Mouse (Mus musculus) heart, embryonic 15.5 days (tissue): Measurements from ENCODE around the gene Eid2. TPM values are rescaled to one million over a fixed set of nuclear protein-coding genes. Genes with fewer than 3 reads are reported as not detected.

ENCODE experiments used
- ATAC-seq: fragments of 200-750 bp; cut with Nextera tagmentation; replicated peaks from 2 replicates; pipeline ENCODE4 v1.8.0; 2017; ENCODE audit warnings: low read depth, moderate TSS enrichment; ENCODE audit not compliant: insufficient number of reproducible peaks, insufficient read depth, low FRiP score
- H3K27ac ChIP-seq: fragments of 300-500 bp; sonication (generic); 2 replicates; pipeline ENCODE4 v1.5.1; 2015; ENCODE audit warnings: mild to moderate bottlenecking, inconsistent platforms
- H3K27me3 ChIP-seq: fragments of 300-500 bp; sonication (generic); 2 replicates; pipeline ENCODE4 v1.6.1; 2015; ENCODE audit warnings: inconsistent platforms
- H3K36me3 ChIP-seq: fragments of 300-500 bp; sonication (generic); 2 replicates; pipeline ENCODE4 v1.6.1; 2015; ENCODE audit warnings: mild to moderate bottlenecking, inconsistent platforms
- H3K4me1 ChIP-seq: fragments of 300-500 bp; sonication (generic); replicated peaks from 2 replicates; pipeline ENCODE4 v1.6.1; 2015; ENCODE audit warnings: inconsistent platforms
- H3K4me2 ChIP-seq: fragments of 300-500 bp; sonication (generic); 2 replicates; pipeline ENCODE4 v1.6.1; 2015; ENCODE audit warnings: inconsistent platforms, mild to moderate bottlenecking, moderate library complexity
- H3K4me3 ChIP-seq: fragments of 300-500 bp; sonication (generic); 2 replicates; pipeline ENCODE4 v1.5.1; 2015; ENCODE audit warnings: mild to moderate bottlenecking, inconsistent platforms
- H3K9ac ChIP-seq: fragments of 300-500 bp; sonication (generic); 2 replicates; pipeline ENCODE4 v1.6.1; 2015; ENCODE audit warnings: mild to moderate bottlenecking, inconsistent platforms
- H3K9me3 ChIP-seq: fragments of 300-500 bp; sonication (generic); replicated peaks from 2 replicates; pipeline ENCODE4 v1.6.1; 2016; ENCODE audit warnings: inconsistent platforms
- WGBS: fragments of 180-500 bp; shearing (Covaris S2); methylation state at CpG from one replicate; pipeline ENCODE4 v1.1.7; 2015; ENCODE audit warnings: mixed read lengths; 5-methylcytosine and 5-hydroxymethylcytosine counted together
- polyA plus RNA-seq: library from polyadenylated mRNA; unstranded; fragments of >200 nt; fragmentation: Nextera tagmentation; extraction: Ambion mirVana; gene quantifications from 2 replicates; pipeline ENCODE4 v1.2.1, GENCODE M21; 2015

Eid2 gene
- polyA plus RNA-seq, 1 experiment from 2014 or later: 5.2 TPM

DNA sequence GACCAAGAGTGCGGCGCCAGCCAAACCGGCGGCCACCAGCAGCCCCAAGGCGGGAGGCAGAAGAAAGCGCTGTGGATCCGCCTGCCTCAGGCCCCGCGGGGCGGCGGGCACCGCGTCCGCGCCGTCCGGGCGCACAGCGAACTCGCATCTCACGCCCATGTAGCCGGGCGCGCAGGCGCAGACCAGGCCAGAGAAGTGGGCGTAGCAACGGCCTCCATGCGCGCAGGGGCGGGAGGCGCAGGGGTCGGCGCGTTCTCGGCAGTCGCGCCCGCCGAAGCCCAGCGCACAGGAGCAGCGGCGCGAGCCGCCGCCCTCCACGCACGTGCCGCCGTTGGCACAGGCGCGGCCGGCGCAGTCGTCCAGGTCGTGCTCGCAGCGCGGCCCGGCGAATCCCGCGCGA is 26.8 kb downstream of the Eid2 start:
- Histone ChIP-seq H3K4me2 (peak overlapping the region; percentile 89), H3K9me3 (no peaks in the 10 kb centered on the region), H3K4me1 (peaks cover 19% of the 10 kb centered on the region), H3K4me3 (peak overlapping the region; percentile 57), H3K9ac (peak overlapping the region; percentile 46), H3K27ac (no peak overlapping the region), H3K27me3 (peaks cover 99% of the 10 kb centered on the region), H3K36me3 (no peaks in the 10 kb centered on the region)
- WGBS: 6% methylated on average over 58 of the region's 63 CpGs
- peak; percentile 49; the same call in 1 of the 2 replicates for ATAC-seq

DNA sequence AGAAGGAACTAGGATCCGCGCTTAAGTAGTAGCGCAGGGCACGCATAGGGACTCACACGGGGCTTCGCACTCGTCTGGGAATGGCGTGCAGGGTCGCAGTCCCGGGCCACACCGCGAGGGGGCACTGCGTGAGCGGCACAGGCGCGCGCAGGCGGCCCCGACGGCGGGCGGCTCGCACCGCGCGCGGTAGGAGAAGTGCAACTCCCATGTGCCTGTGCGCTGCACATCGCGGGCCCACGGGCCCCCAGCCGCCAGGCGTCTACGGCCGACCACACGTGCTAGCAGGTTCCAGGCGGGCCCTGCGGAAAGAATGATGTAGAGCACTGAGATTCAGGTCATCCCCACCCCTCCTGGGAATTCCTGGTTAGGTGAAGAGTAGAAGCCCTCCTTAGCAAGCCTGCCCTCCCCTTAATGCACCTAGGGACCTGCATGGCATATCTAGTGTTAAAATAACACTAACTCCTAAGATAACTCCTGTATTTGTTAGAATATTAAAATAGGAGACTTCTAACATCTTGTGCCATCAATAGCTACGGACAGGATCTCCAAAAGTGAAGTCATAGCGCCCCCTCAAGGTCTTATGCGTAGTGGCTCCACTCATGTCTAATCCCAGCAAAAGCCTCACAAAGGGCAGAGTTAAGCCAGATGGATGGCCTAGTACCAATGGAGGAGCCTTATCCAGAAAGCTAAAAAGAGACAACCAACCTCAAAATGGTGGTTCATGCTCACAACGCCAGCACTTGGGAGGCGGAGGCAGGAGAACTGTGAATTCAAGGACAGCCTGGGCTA is 31.4 kb downstream of the Eid2 start:
- H3K36me3 ChIP-seq: no peaks in the 10 kb centered on the region
- H3K9me3 ChIP-seq: no peaks in the 10 kb centered on the region
- H3K4me3 ChIP-seq: 0 out of 2 replicates have a peak overlapping the region, but pooled peaks have one; percentile 14
- ATAC-seq: no peak
- 34% methylated on average over 43 of the region's 43 CpGs for WGBS
- H3K27ac ChIP-seq: no peak overlapping the region
- peaks cover 92% of the 10 kb centered on the region for H3K27me3 ChIP-seq
- peaks cover 20% of the 10 kb centered on the region for H3K4me1 ChIP-seq
- H3K9ac ChIP-seq: no peak overlapping the region
- H3K4me2 ChIP-seq: peak overlapping the region; percentile 19; the same call in 1 of the 2 replicates

DNA sequence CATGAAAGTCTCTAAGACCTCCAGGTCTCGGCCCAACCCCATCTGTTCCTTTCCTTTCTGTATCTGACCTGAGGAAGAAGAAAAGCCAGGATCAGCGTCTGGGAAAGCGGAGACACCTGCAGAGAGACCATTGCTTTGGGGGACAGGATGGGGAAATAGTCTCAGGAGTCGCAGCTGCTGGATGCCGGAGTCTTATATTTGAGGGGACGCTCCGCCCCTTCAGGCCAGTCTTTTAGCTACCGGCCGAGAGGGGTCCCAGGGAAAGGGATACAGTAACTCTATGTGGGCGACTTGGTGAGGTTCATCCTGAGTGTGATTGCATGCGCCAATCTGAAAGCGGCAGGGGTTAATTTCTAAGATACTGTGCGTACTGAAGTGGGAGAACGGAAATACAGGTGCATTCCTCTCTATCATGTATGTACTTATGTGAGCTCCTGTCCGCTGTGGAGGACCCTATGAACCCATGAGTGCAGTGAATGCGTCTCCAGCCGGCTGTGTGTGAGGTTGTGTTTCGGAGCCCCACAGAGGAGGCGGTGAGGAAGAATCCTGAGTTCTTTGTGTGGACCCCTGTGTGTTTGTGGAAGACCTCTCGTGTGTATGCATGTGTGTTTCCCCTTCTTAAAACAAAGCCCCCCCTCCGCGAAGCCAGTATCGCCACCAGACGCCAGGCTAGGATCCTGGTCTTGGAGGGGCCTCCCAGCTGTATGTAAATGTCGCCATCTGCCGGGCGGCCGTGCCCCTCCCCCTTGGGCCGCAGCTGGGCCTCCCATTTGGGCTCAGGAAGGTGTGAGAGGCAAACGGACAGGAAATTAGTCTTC is 34.1 kb downstream of the Eid2 start, which contains the start of gene Dll3:
Gene Dll3, minus strand, starts transcription at position 623 of the 818 bp plus-strand sequence.
- no peaks in the 10 kb centered on the region for H3K9me3 ChIP-seq
- 3% methylated on average over 30 of the region's 30 CpGs for WGBS
- ATAC-seq: 0 out of 2 replicates have a peak, but pooled peaks have one; percentile 51
- no peak within 1 kb of the TSS for H3K27ac ChIP-seq
- H3K36me3 ChIP-seq: peaks cover 22% of the 10 kb centered on the region
- H3K9ac ChIP-seq: peak within 1 kb of the TSS; percentile 35
- H3K4me1 ChIP-seq: peaks cover 13% of the 10 kb centered on the region; the same call in 1 of the 2 replicates
- peak within 1 kb of the TSS; percentile 65 for H3K4me2 ChIP-seq
- peak within 1 kb of the TSS; percentile 41 for H3K4me3 ChIP-seq
- H3K27me3 ChIP-seq: peaks cover 65% of the 10 kb centered on the region

DNA sequence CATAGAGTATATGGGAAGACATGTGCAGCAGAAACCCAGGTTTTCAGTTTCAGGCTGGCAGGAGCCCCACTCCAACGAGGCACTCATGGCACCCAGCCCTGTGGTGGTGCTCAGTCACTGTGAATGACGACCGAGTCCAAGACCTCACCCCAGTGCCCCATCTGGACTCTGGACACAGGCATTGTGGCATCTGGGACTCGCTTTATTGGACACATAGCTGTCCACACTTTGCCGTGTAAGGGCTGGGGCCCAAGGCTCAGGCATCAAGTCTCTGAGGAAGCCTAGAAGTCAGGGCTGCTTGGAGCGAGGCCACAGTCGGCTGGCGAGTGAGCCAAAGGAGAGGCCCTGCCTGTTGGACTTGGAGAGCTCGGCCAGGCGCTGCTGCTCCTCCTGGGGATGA is 38.0 kb downstream of the Eid2 start:
- Histone ChIP-seq H3K4me1 (peaks cover 17% of the 10 kb centered on the region), H3K36me3 (peaks cover 54% of the 10 kb centered on the region), H3K9ac (no peak overlapping the region), H3K4me3 (no peak overlapping the region), H3K4me2 (no peak overlapping the region), H3K27me3 (peaks cover 27% of the 10 kb centered on the region), H3K9me3 (no peaks in the 10 kb centered on the region), H3K27ac (no peak overlapping the region)
- no peak for ATAC-seq
- 88% methylated on average over 10 of the region's 10 CpGs for WGBS

DNA sequence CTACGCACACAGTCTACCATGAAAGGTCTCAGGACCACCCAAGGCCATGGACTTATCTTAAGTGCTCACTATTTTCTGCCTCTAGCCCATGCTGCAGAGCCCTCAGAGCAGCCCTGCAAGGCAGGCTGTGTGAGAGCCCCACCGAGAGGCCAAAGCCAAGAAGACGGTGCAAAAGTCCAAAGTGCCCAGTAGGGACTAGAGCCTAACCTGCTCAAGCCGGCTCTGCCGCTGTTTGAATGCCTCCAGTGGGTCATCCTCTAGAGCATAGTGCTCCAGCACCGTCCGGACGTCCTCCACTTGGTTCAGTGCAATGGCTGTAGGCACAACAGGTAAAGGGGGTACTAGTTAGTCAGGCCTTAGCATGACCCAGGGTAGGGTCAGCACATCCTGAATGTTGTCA is 38.5 kb downstream of the Eid2 start:
- no peaks in the 10 kb centered on the region for H3K9me3 ChIP-seq
- H3K36me3 ChIP-seq: peaks cover 54% of the 10 kb centered on the region

DNA sequence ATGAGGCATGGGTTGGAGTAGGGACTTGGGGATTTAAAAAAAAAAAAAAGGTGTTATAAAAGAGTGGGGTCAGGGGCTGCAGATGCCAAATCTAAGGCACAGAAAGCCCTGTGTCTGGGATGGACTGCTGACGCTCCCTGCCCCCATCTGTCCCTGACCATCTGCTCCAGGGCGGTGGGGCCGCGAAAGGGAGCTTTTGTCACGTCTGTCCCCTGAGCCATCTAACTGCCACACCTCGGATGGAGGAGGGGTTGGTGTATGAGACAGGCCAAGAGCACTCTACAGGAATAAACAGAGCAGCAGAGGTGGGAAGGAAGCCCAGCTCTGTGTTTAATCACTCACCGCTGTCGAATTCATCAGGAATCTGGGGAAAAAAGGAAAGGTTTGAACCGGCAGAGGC is 42.1 kb downstream of the Eid2 start:
- H3K4me3 ChIP-seq: no peak overlapping the region
- no peak for ATAC-seq
- peaks cover 61% of the 10 kb centered on the region for H3K36me3 ChIP-seq
- H3K9me3 ChIP-seq: no peaks in the 10 kb centered on the region
- peaks cover 17% of the 10 kb centered on the region for H3K4me1 ChIP-seq
- no peak overlapping the region for H3K9ac ChIP-seq
- no peak overlapping the region for H3K4me2 ChIP-seq
- H3K27ac ChIP-seq: no peak overlapping the region
- WGBS: 65% methylated on average over 9 of the region's 9 CpGs
- H3K27me3 ChIP-seq: no peaks in the 10 kb centered on the region

More for the DNA sequence above, 38.5 kb downstream of the Eid2 start:
- Histone ChIP-seq H3K27me3 (peaks cover 21% of the 10 kb centered on the region), H3K4me1 (peaks cover 22% of the 10 kb centered on the region), H3K4me2 (no peak overlapping the region), H3K4me3 (no peak overlapping the region), H3K9ac (no peak overlapping the region), H3K27ac (no peak overlapping the region)
- whole genome bisulfite sequencing: 90% methylated on average over 8 of the region's 8 CpGs
- ATAC-seq: no peak

DNA sequence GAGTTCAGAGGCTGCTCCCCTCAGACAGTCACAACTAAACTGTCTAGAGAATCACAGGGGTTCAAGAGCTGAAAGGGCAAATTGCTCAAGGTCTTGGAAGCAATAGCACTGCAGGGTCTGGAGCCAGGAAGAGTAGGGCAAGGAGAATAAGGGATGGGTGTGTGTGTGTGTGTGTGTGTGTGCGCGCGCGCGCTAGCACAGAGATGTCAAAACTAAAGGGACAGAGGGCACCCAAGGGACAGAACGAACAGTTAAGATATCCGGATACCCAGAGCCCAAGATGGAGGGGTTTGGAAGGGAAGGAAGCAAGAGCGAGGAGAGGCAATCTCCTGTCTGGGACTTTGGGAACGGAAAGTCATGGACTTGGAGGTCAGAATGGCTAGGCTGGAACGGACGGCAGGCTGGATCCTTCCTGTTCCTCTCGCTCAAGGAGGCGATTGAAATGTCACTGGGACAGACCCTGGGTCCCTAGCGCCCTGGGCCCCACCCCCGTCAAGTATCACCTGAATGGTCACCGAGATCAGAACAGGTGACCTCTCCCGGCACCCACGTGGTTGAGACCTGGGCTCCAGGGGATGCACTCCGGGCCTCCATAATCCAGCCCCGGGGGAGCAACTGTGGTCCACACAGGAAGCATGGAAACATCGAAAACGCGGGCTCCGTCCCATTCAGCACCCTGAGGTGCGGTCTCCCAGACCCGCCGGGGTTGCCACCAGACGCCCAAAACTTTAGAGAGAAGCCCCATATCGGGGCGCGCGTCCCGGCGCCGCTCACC is 43.7 kb downstream of the Eid2 start:
- peak overlapping the region; percentile 94 for H3K9ac ChIP-seq
- H3K27me3 ChIP-seq: no peaks in the 10 kb centered on the region
- peaks cover 61% of the 10 kb centered on the region for H3K36me3 ChIP-seq
- 3% methylated on average over 35 of the region's 35 CpGs for WGBS
- H3K4me1 ChIP-seq: peaks cover 17% of the 10 kb centered on the region
- no peaks in the 10 kb centered on the region for H3K9me3 ChIP-seq
- H3K4me2 ChIP-seq: peak overlapping the region; percentile 89
- peak; percentile 51 for ATAC-seq
- peak overlapping the region; percentile 86 for H3K4me3 ChIP-seq
- H3K27ac ChIP-seq: peak overlapping the region; percentile 75

DNA sequence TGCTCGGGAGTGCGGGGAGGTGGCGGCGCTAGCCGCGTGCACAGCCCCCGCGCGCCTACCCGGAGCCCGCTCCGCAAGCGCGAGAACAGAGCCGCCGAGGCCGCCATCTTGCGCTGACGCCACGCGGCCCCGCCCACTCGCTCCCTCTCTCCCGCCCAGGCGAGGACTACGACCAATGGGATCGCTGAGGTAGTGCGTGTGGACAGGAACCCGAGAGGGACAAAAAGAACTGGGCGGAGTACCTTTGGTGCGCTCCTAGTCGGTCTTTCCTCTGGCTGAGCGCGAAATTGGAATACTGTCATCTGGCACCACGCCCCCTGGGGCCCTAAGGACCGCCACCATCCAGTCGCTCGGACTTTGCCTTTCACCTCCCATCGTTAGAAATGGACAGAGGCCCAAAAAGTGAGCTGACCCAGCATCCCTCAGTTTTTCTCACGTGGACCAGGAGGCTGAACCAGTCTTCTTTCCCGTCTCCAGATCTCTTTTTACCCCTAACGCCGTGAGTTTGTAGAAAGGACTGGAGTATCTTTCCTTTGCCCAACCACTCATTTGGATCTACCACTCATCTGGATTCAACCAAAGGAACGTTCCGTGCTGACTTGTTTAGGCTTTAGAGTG is 44.4 kb downstream of the Eid2 start, which contains the start of gene Timm50:
Gene Timm50, minus strand, starts transcription at position 147 of the 618 bp plus-strand sequence.
- H3K9me3 ChIP-seq: no peaks in the 10 kb centered on the region
- H3K4me2 ChIP-seq: peak within 1 kb of the TSS; percentile 89
- peak within 1 kb of the TSS; percentile 75 for H3K27ac ChIP-seq
- under 1% methylated on average over 45 of the region's 45 CpGs for WGBS
- peaks cover 61% of the 10 kb centered on the region for H3K36me3 ChIP-seq
- H3K4me1 ChIP-seq: peaks cover 17% of the 10 kb centered on the region
- no peaks in the 10 kb centered on the region for H3K27me3 ChIP-seq
- H3K9ac ChIP-seq: peak within 1 kb of the TSS; percentile 94
- H3K4me3 ChIP-seq: peak within 1 kb of the TSS; percentile 86
- peak; percentile 95 for ATAC-seq

DNA sequence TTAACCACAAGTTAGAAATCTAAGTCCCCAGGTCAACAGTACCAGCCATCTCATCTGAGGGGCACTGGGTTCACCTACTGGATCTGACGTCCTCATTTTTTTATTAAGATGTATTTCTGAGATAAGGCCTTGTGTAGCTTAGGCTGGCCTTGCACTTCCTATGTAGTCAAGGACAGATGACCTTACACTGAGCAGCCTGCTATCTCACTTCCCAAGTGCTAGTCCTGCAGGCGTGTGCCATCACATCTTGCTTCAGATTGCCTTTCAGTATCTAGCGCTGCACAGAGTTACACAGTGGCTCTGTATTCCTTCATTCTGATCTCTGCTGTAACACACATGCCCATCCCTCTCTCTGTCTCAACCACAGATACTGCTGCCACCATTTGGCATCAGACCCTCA is 50.4 kb downstream of the Eid2 start:
- Histone ChIP-seq H3K36me3 (peaks cover 90% of the 10 kb centered on the region), H3K4me2 (no peak overlapping the region), H3K9ac (no peak overlapping the region), H3K4me1 (no peaks in the 10 kb centered on the region), H3K27ac (no peak overlapping the region), H3K27me3 (no peaks in the 10 kb centered on the region), H3K4me3 (no peak overlapping the region), H3K9me3 (no peaks in the 10 kb centered on the region)
- WGBS: 83% methylated on average over 3 of the region's 3 CpGs
- no peak for ATAC-seq

DNA sequence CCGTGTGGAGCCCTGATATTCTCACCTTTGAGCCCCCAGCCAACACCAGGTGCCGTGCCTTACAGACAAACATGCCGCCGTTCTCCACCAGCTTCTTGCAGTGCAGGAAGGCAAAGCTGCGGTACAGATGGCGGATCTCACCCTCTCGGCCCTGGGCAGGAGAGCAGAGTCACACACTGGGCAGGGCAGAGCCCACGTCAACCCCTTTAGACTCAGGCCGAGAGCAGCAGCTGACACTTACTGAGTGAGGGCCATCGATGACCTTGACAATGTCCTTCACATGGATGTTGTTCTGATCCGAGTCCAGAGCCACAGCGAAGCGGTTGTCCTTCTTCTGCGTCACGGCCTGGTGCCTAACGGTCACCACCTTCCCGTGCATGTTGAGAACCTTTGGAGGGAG is 51.0 kb downstream of the Eid2 start:
- ATAC-seq: no peak
- 87% methylated on average over 17 of the region's 17 CpGs for WGBS
- Histone ChIP-seq H3K4me3 (no peak overlapping the region), H3K4me1 (no peaks in the 10 kb centered on the region), H3K4me2 (no peak overlapping the region), H3K27me3 (no peaks in the 10 kb centered on the region), H3K9me3 (no peaks in the 10 kb centered on the region), H3K9ac (no peak overlapping the region), H3K36me3 (peaks cover 96% of the 10 kb centered on the region), H3K27ac (no peak overlapping the region)
